Mouse (Mus musculus): Measurements from ENCODE around the gene 1700006A11Rik. TPM values are rescaled to one million over a fixed set of nuclear protein-coding genes. Genes with fewer than 3 reads are reported as not detected.

The 1700006A11Rik gene
- polyA plus RNA-seq, 1 experiment from 2014 or later, result not detected

Other genes starting within 250 kb of the 1700006A11Rik start
- 26.2 and 26.9 TPM in 2 replicates for gene Tram1l1, start 105.2 kb downstream of the 1700006A11Rik start, polyA plus RNA-seq (2014; fragmentation: Nextera tagmentation; extraction: Ambion mirVana)
- gene 1700003H04Rik, start 155.1 kb upstream of the 1700006A11Rik start, polyA plus RNA-seq (2014; fragmentation: Nextera tagmentation; extraction: Ambion mirVana), result not detected in 2 replicates